Mouse (Mus musculus) forebrain, embryonic 16.5 days (tissue): ENCODE data around the gene Tshr. TPM values are rescaled to one million over a fixed set of nuclear protein-coding genes. Genes with fewer than 3 reads are reported as not detected.

ENCODE experiments used
- ATAC-seq: fragments of 200-750 bp; cut with Nextera tagmentation; 2 replicates; pipeline ENCODE4 v1.8.0; 2017; ENCODE audit warnings: mild to moderate bottlenecking, moderate library complexity
- H3K27ac ChIP-seq: fragments of 300-500 bp; sonication (generic); 2 replicates; pipeline ENCODE4 v1.5.1; 2014; ENCODE audit warnings: low read length, control low read depth
- H3K27me3 ChIP-seq: fragments of 300-500 bp; sonication (generic); replicated peaks from 2 replicates; pipeline ENCODE4 v1.6.1; 2014; ENCODE audit warnings: low read length; ENCODE audit not compliant: control insufficient read depth, insufficient read depth
- H3K36me3 ChIP-seq: fragments of 300-500 bp; sonication (generic); 2 replicates; pipeline ENCODE4 v1.6.1; 2014; ENCODE audit not compliant: control insufficient read depth, insufficient read depth
- H3K4me1 ChIP-seq: fragments of 300-500 bp; sonication (generic); replicated peaks from 2 replicates; pipeline ENCODE4 v1.6.1; 2014; ENCODE audit warnings: low read length; ENCODE audit not compliant: control insufficient read depth, insufficient read depth
- H3K4me2 ChIP-seq: fragments of 300-500 bp; sonication (generic); 2 replicates; pipeline ENCODE4 v1.6.1; 2014; ENCODE audit warnings: mild to moderate bottlenecking, low read length, control low read depth
- H3K4me3 ChIP-seq: fragments of 300-500 bp; sonication (generic); replicated peaks from 2 replicates; pipeline ENCODE4 v1.5.1; 2014; ENCODE audit warnings: mild to moderate bottlenecking, low read length, control low read depth
- H3K9ac ChIP-seq: fragments of 300-500 bp; sonication (generic); replicated peaks from 2 replicates; pipeline ENCODE4 v1.6.1; 2014; ENCODE audit warnings: low read depth, low read length, control low read depth
- H3K9me3 ChIP-seq: fragments of 300-500 bp; sonication (generic); 2 replicates; pipeline ENCODE4 v1.6.1; 2016; ENCODE audit warnings: low read length; ENCODE audit not compliant: control insufficient read depth
- WGBS: fragments of 180-500 bp; shearing (Covaris S2); extraction: QIAGEN DNeasy Blood & Tissue Kit; methylation state at CpG from one replicate; pipeline ENCODE4 v1.1.7; 2014; 5-methylcytosine and 5-hydroxymethylcytosine counted together
- polyA plus RNA-seq: library from polyadenylated mRNA; unstranded; fragments of >200 nt; fragmentation: Nextera tagmentation; extraction: Ambion mirVana; gene quantifications from 2 replicates; pipeline ENCODE4 v1.2.1, GENCODE M21; 2015

Tshr gene
- polyA plus RNA-seq, 1 experiment from 2014 or later = 0.95 TPM

DNA sequence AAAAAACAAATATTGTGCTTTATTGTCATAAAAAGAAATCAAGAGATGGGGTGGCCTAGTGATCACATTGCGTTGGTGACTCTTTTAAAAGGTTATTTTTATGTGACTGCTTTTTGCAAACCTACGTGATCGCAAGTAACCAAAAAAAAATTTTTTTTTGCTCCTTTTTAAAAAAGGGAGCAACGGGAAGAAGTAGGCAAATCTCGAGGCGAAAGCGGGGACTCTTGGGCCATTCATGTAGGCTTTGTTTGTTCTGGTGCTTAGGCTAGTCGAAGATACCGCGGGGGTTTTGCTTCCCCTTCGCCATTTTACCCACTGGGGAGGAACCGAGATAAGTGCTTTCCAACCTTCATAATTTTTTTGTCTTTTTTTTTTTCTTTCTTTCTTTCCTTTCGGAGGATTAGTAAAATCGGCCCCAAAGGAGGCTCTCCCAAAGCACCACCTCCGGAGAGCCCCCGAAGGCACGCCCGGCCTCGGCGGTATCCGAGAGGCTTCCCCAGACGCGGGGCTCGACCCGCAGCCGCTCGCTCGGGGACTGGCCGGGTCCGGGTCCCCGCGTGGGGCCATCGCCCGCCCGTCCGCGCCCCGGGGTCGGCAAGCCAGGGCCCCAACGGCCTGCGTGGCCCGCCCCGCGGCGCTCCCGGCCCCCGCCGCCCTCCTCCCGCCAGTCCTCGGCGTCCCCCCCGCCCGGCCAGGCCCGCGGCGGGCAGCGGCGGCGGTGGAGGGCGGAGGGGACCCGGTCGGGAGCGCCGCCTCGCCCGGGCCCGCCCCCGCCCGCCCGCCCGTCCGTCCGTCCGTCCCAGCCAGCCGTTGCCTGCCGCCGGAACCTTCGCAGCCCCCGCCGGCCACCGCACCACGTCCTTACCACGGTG is 204.5 kb downstream of the Tshr start:
- Histone ChIP-seq H3K4me1 (peaks cover 17% of the 10 kb centered on the region), H3K4me2 (peak overlapping the region; percentile 10), H3K9me3 (no peaks in the 10 kb centered on the region), H3K27ac (peak overlapping the region; percentile 100), H3K9ac (peak overlapping the region; percentile 100), H3K27me3 (no peaks in the 10 kb centered on the region), H3K4me3 (peak overlapping the region; percentile 84), H3K36me3 (peaks cover 5% of the 10 kb centered on the region; the same call in 1 of the 2 replicates)
- no peak for ATAC-seq
- WGBS = under 1% methylated on average over 78 of the region's 83 CpGs

DNA sequence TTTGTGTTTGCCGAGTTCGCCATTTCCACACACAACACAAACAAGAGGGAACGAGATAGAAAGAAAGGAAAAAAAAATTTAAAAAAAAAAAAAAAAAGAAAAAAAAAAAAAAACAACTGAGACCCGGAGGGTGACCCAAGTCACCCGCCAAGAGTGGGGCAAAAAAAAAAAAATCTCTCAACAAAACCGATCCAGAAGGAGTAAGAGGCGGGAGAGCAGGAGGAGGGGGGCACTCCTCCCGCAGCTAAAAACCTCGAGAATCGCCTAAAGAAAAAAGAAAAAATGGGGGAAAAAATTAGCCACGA is 205.1 kb downstream of the Tshr start:
- Histone ChIP-seq H3K4me3 (peak overlapping the region; percentile 84), H3K27ac (peak overlapping the region; percentile 100), H3K9ac (peak overlapping the region; percentile 100), H3K36me3 (peaks cover 5% of the 10 kb centered on the region; the same call in 1 of the 2 replicates), H3K27me3 (no peaks in the 10 kb centered on the region), H3K4me1 (peaks cover 12% of the 10 kb centered on the region), H3K4me2 (peak overlapping the region; percentile 23), H3K9me3 (no peaks in the 10 kb centered on the region)
- no peak for ATAC-seq
- WGBS = 2% methylated on average over 10 of the region's 11 CpGs

DNA sequence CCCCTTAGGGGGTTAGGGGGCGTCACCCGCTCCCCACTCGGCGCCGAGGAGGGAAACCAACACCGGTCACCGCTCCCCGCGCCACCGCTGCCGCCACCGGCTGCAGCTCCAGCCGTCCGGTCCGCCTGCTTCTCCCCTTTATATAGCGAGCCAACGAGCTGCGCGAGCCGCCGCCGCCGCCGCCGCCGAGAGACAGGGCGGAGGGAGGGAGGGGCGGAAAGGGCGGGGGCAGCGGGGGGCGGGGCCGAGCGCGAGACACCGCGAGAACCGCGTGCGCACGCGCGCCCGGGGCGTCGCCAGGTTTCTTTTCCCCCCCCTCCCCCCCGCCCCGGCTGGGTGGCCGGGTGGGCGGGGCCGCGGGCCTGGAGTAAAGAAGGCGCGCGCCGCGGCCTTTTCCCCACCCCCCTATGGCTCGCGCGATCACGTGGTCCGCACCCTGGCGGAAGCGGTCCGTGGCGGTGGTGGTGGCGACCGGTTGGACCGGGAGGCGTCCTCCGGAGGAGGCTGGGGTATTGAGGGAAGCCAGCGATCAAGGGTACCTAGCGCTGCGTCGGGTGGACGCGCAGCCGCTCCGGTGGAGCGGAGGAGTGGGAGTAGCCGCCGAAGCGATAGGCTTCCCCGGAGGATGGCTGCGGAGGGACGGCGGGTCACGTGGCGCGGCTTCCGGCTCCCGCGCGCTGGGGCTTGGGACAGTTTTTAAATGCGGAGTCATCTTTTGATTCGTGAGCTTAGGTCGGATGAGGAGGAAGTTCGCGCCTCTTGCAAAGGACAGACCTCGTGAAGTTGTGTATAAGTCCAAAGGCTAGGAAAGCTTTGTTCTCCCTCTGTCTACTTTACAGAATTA is 205.7 kb downstream of the Tshr start, which contains the start of gene Gtf2a1:
Gene Gtf2a1, minus strand, starts transcription at position 641 of the 844 bp plus-strand sequence.
- H3K9ac ChIP-seq = peak within 1 kb of the TSS; percentile 100
- peaks cover 12% of the 10 kb centered on the region for H3K4me1 ChIP-seq
- peak; percentile 77 for ATAC-seq
- no peaks in the 10 kb centered on the region for H3K27me3 ChIP-seq
- H3K27ac ChIP-seq = peak within 1 kb of the TSS; percentile 100
- H3K9me3 ChIP-seq = no peaks in the 10 kb centered on the region
- peak within 1 kb of the TSS; percentile 84 for H3K4me3 ChIP-seq
- 1% methylated on average over 59 of the region's 99 CpGs for WGBS
- peaks cover 4% of the 10 kb centered on the region; the same call in 1 of the 2 replicates for H3K36me3 ChIP-seq
- peak within 1 kb of the TSS; percentile 74 for H3K4me2 ChIP-seq

DNA sequence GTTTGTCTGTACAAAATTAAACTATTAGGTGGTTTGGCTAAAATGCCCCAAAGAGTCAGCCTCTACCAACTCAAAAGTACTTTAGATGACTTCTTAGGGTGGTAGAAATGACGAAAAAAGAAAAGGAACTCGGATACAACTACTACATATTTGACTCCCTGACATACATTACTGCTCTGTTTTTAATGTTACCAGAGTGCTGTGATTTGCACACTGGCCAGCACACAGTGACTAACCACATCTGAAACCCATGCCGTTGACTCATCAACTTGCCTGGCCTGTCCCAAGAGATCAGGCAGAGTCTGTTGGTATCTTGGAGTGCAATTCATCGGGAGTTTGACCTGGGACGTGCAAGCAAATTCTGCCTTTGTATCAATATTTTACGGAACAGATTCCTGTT is 206.4 kb downstream of the Tshr start:
- ATAC-seq = no peak
- Histone ChIP-seq H3K27ac (peak overlapping the region; percentile 100), H3K4me1 (peaks cover 12% of the 10 kb centered on the region), H3K9me3 (no peaks in the 10 kb centered on the region), H3K27me3 (no peaks in the 10 kb centered on the region), H3K4me3 (peak overlapping the region; percentile 84), H3K36me3 (peaks cover 2% of the 10 kb centered on the region; the same call in 1 of the 2 replicates), H3K9ac (peak overlapping the region; percentile 91), H3K4me2 (peak overlapping the region; percentile 74)
- 25% methylated on average over 6 of the region's 6 CpGs for WGBS

DNA sequence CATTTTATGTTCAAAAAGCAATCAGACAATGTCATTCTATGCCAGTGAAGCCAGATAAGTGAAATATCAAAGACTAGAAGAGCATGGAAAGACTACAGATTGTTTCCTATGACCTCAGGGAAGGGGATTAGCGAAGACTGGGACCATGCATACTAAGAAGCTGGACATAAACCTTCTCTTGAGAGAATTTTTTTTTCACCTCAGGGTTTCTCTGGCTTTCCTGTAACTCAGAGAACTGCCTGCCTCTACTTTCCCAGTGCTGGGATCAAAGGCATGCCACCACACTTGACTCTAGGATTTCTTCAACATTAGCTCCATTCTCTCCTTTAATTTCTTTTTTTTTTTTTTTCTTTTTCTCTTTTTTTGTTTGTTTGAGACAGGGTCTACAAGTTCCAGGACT is 206.8 kb downstream of the Tshr start:
- Histone ChIP-seq H3K4me1 (peaks cover 12% of the 10 kb centered on the region), H3K27me3 (no peaks in the 10 kb centered on the region), H3K27ac (no peak overlapping the region), H3K36me3 (no peaks in the 10 kb centered on the region), H3K4me2 (peak overlapping the region; percentile 74), H3K4me3 (no peak overlapping the region), H3K9me3 (no peaks in the 10 kb centered on the region), H3K9ac (no peak overlapping the region)
- 79% methylated on average over 1 of the region's 1 CpGs for WGBS
- ATAC-seq = no peak

DNA sequence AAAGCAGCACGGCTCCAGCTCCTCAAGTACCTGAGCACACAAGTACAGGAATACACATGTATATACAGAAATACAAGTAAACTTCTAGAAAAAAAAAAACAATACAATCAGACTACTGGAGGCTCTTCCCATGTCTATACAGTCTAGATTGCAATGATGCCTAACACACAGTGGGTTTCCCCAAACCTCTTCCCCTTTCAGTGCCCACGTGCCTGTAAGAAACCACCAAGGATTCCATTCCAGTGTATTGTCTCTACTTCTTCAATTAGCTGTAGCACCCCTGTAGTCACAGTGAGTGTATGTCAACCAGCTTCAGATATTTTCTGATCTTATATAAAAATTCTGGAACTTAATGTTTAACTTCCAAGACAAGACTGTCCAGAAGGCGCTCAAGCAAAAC is 207.8 kb downstream of the Tshr start:
- Histone ChIP-seq H3K4me1 (peaks cover 8% of the 10 kb centered on the region), H3K9ac (no peak overlapping the region), H3K27me3 (no peaks in the 10 kb centered on the region), H3K9me3 (no peaks in the 10 kb centered on the region), H3K4me2 (no peak overlapping the region), H3K4me3 (no peak overlapping the region), H3K36me3 (no peaks in the 10 kb centered on the region), H3K27ac (no peak overlapping the region)
- 99% methylated on average over 3 of the region's 3 CpGs for WGBS
- ATAC-seq = no peak

Other genes with a start within 250 kb of the Tshr start
- 6.4 and 6.8 TPM in 2 replicates for gene Cep128, start 154 bp upstream of the Tshr start, polyA plus RNA-seq
- gene Gtf2a1, start 205.9 kb downstream of the Tshr start, polyA plus RNA-seq = 77.2 and 85.5 TPM in 2 replicates